8 mouse cellular contexts compared by ENCODE assay signal in the genomic region with DNA sequence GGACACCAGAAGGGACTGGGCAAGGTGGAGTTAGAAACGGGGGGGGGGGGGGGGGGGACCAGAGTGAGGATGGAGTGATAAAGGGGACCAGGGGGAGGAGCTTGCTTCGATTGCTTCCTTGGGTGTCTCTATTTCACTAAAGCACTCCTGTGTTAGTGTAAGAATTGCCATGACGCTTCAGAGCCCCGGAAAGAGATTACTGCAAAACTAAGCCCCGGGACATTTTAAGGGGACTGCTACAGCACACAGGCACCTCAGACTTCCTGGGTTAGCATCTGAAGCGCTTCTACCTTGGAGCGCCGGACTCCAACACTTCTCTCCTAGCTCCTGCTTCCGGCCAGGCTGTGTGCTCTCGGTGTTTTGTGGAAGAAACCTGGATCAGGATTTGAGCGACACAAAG.
DNase-seq lines count a peak whose midpoint lies in the region; ATAC-seq and TF ChIP-seq lines count a peak whose summit lies in the region.

No protein-coding gene starts in this region.

- TF ChIP-seq POLR2A in cortical plate, adult 2 months (IDR thresholded peaks at IDR 0.05; ENCODE audit: extremely low read depth, insufficient read depth, low read length): no peak

- TF ChIP-seq CTCF in cortical plate, adult 2 months (IDR thresholded peaks at IDR 0.05; ENCODE audit: extremely low read depth, insufficient read depth, low read length): no peak

- DNase-seq in heart, embryonic 10.5 days (ENCODE audit: low spot score): no peak
- DNase-seq in heart, adult 8-10 months (ENCODE audit: low spot score): no peak
- no peak for DNase-seq in hindbrain, embryonic 14.5 days (ENCODE audit: low spot score)
- DNase-seq in adrenal gland, adult 8-10 months: no peak
- no peak for DNase-seq in left cerebral cortex, adult 8-10 months (ENCODE audit: low spot score in 2 of 2)
- DNase-seq in spleen, postnatal 36 days (ENCODE audit: low spot score in 2 of 2): no peak

- H3K36me3 ChIP-seq in heart, embryonic 10.5 days: no peaks in the 10 kb centered on the region
- no peaks in the 10 kb centered on the region for H3K36me3 ChIP-seq in hindbrain, embryonic 14.5 days (replicated peaks; ENCODE audit: control insufficient read depth, insufficient read depth)
- no peaks in the 10 kb centered on the region for H3K36me3 ChIP-seq in midbrain, embryonic 15.5 days (replicated peaks)

- no peak for ATAC-seq in hindbrain, embryonic 14.5 days (ENCODE audit: low FRiP score)
- no peak for ATAC-seq in midbrain, embryonic 15.5 days (replicated peaks)

- 7% methylated on average over 11 of the region's 11 CpGs for WGBS in heart, embryonic 10.5 days
- 14% methylated on average over 11 of the region's 11 CpGs for WGBS in hindbrain, embryonic 14.5 days
- 7% methylated on average over 10 of the region's 11 CpGs for WGBS in midbrain, embryonic 15.5 days

- peak overlapping the region; percentile 77 for H3K27ac ChIP-seq in heart, embryonic 10.5 days
- H3K27ac ChIP-seq in cortical plate, adult 2 months (ENCODE audit: insufficient read depth, low read length): 0 out of 2 replicates have a peak overlapping the region, but pooled peaks have one; percentile 6
- H3K27ac ChIP-seq in hindbrain, embryonic 14.5 days: peak overlapping the region; percentile 75
- H3K27ac ChIP-seq in midbrain, embryonic 15.5 days: peak overlapping the region; percentile 66

- H3K4me2 ChIP-seq in hindbrain, embryonic 14.5 days (replicated peaks): peak overlapping the region; percentile 71
- H3K4me2 ChIP-seq in midbrain, embryonic 15.5 days: peak overlapping the region; percentile 35

- H3K27me3 ChIP-seq in heart, embryonic 10.5 days (ENCODE audit: insufficient read depth, poor library complexity, severe bottlenecking): no peaks in the 10 kb centered on the region
- H3K27me3 ChIP-seq in hindbrain, embryonic 14.5 days (ENCODE audit: control insufficient read depth, insufficient read depth, low read length): peaks cover 11% of the 10 kb centered on the region; the same call in 1 of the 2 replicates
- peaks cover 3% of the 10 kb centered on the region; the same call in 1 of the 2 replicates for H3K27me3 ChIP-seq in midbrain, embryonic 15.5 days (replicated peaks)

- H3K9me3 ChIP-seq in heart, embryonic 10.5 days: no peaks in the 10 kb centered on the region
- H3K9me3 ChIP-seq in hindbrain, embryonic 14.5 days (ENCODE audit: control insufficient read depth, low read length): no peaks in the 10 kb centered on the region
- no peaks in the 10 kb centered on the region for H3K9me3 ChIP-seq in midbrain, embryonic 15.5 days

- H3K4me1 ChIP-seq in heart, embryonic 10.5 days: peaks cover 43% of the 10 kb centered on the region
- peaks cover 1% of the 10 kb centered on the region; the same call in 1 of the 2 replicates for H3K4me1 ChIP-seq in cortical plate, adult 2 months (ENCODE audit: control insufficient read depth, insufficient read depth, low read length)
- H3K4me1 ChIP-seq in hindbrain, embryonic 14.5 days (replicated peaks; ENCODE audit: control insufficient read depth, insufficient read depth, low read length): peaks cover 21% of the 10 kb centered on the region
- H3K4me1 ChIP-seq in midbrain, embryonic 15.5 days: peaks cover 23% of the 10 kb centered on the region

- 0 out of 2 replicates have a peak overlapping the region, but pooled peaks have one; percentile 37 for H3K9ac ChIP-seq in hindbrain, embryonic 14.5 days
- no peak overlapping the region for H3K9ac ChIP-seq in midbrain, embryonic 15.5 days

- peak overlapping the region; percentile 65 for H3K4me3 ChIP-seq in heart, embryonic 10.5 days
- no peak overlapping the region for H3K4me3 ChIP-seq in cortical plate, adult 2 months (ENCODE audit: insufficient read depth, low read length)
- H3K4me3 ChIP-seq in hindbrain, embryonic 14.5 days (replicated peaks; ENCODE audit: low read length): no peak overlapping the region
- H3K4me3 ChIP-seq in midbrain, embryonic 15.5 days: no peak overlapping the region

Comparison
In these comparisons a context has a peak if more than half of its experiments do, and no peak if none do; other contexts are left out.
1. H3K27ac ChIP-seq: peak in every context shown above with its lines; median percentile 77 in heart, embryonic 10.5 days; 75 in hindbrain, embryonic 14.5 days; 66 in midbrain, embryonic 15.5 days; 6 in cortical plate, adult 2 months.